Mouse (Mus musculus) Muller cell, postnatal 12 days (primary cell): ENCODE measurements around the gene 9230112D13Rik.

ENCODE experiments used
- DNase-seq: peaks from one replicate; pipeline ENCODE4 v3.0.0-alpha.2; 2015; ENCODE audit errors: inconsistent ontology term

9230112D13Rik gene

GRCm38 (mm10) chr14:34499664-34500063, 22.9 kb downstream of the 9230112D13Rik start:
- no peak for DNase-seq

GRCm38 (mm10) chr14:34497346-34497745, 25.3 kb downstream of the 9230112D13Rik start:
- no peak for DNase-seq

GRCm38 (mm10) chr14:34493682-34494081, 28.9 kb downstream of the 9230112D13Rik start:
- DNase-seq, result no peak

- DNase-seq, result no peak
Observed at GRCm38 (mm10) chr14:34492688-34493087, 29.9 kb downstream of the 9230112D13Rik start.

GRCm38 (mm10) chr14:34490965-34491364, 31.6 kb downstream of the 9230112D13Rik start:
- no peak for DNase-seq

GRCm38 (mm10) chr14:34489928-34490327, 32.7 kb downstream of the 9230112D13Rik start:
- no peak for DNase-seq

- no peak for DNase-seq
Observed at GRCm38 (mm10) chr14:34486169-34486568, 36.4 kb downstream of the 9230112D13Rik start.

- DNase-seq, result peak; percentile 78
Observed at GRCm38 (mm10) chr14:34483469-34484341, 38.9 kb downstream of the 9230112D13Rik start.

GRCm38 (mm10) chr14:34471591-34471990, 51.0 kb downstream of the 9230112D13Rik start:
- no peak for DNase-seq

GRCm38 (mm10) chr14:34466291-34466690, 56.3 kb downstream of the 9230112D13Rik start:
- no peak for DNase-seq
